11 mouse cellular contexts compared by ENCODE assay signal in the genomic region with DNA sequence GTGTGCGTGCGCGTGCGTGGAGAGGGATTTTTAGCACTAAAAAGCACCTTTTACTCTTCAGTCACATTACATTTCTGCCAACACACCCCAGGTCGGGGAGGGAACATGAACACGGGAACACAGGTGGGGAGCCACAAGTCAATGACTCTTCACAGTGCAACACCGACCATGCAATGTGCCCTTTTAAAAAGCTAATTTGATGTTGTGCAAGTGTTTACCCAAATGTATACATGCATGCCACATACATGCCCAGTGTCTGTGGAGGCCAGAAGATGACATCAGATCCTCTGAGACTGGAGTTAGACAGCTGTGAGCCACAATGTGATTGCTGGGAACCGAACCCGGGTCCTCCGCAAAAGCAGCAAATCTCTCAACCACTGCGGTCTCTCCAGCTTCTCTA.
"Had no signal": no experiment of that assay in that cellular context is flagged by ENCODE, and none has a peak within 500 bp of the region (broad histone marks: within the 10 kb centered on the region; RNA-seq: fewer than 3 reads in every experiment).

No protein-coding gene starts in this region.

- DNase-seq: kidney, adult 2 months; left cerebral cortex, postnatal 4 days; lung, adult 18-20 months; lung, postnatal 36 days; thymus, adult 18-20 months; thymus, postnatal 14 days had no signal

- H3K36me3 ChIP-seq: kidney, embryonic 15.5 days; limb, embryonic 13.5 days; midbrain, embryonic 15.5 days; neural tube, embryonic 12.5 days had no signal

- H3K9ac ChIP-seq: kidney, embryonic 15.5 days; limb, embryonic 13.5 days; liver, embryonic 14.5 days; midbrain, embryonic 15.5 days; neural tube, embryonic 12.5 days had no signal

- H3K4me3 ChIP-seq: kidney, embryonic 15.5 days; limb, embryonic 13.5 days; midbrain, embryonic 15.5 days; neural tube, embryonic 12.5 days had no signal

- H3K4me2 ChIP-seq: limb, embryonic 13.5 days; midbrain, embryonic 15.5 days; neural tube, embryonic 12.5 days had no signal

- H3K27ac ChIP-seq: limb, embryonic 13.5 days; liver, embryonic 14.5 days; midbrain, embryonic 15.5 days; neural tube, embryonic 12.5 days had no signal

- ATAC-seq: midbrain, embryonic 15.5 days had no signal

- H3K9me3 ChIP-seq: kidney, embryonic 15.5 days; limb, embryonic 13.5 days; midbrain, embryonic 15.5 days; neural tube, embryonic 12.5 days had no signal

- H3K27me3 ChIP-seq: kidney, embryonic 15.5 days; limb, embryonic 13.5 days; midbrain, embryonic 15.5 days; neural tube, embryonic 12.5 days had no signal
